Mouse (Mus musculus) erythroblast, embryonic 14.5 days (primary cell): ENCODE data around the gene Scpep1.

Experiments used
- GATA1 ChIP-seq: IDR thresholded peaks from 2 replicates; pipeline ENCODE4 v1.6.1; 2012; ENCODE audit warnings: low read length, inconsistent platforms, mixed read lengths
- TAL1 ChIP-seq: IDR thresholded peaks from 3 replicates; pipeline ENCODE4 v1.6.1; 2012; ENCODE audit warnings: low read length, inconsistent platforms, mixed read lengths

DNA sequence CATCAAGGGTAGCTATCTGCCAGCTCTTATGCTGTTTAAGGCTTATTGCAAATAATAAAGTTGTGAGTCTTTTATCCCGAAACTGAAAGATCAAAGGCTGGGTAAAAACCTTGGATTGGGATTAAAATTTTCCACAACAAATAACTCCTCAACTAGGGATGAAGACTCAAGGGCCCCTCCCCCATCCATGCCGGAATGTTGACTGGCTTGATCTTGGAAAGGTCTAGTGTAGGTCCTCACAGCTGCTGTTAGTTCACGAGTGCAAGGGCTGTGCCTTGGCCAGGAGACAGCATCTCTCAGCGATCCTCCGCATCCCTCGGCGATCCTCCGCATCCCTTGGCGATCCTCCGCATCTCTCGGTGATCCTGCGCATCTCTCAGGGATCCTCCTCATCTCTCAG, 77.3 kb downstream of the Scpep1 start:
- TF ChIP-seq GATA1: no peak
- TF ChIP-seq TAL1: no peak
